Mouse (Mus musculus): ENCODE results near the gene Cdkal1.
A peak's percentile ranks its signal among the peaks of the same experiment; 100 is the strongest.

Gene Cdkal1

DNA sequence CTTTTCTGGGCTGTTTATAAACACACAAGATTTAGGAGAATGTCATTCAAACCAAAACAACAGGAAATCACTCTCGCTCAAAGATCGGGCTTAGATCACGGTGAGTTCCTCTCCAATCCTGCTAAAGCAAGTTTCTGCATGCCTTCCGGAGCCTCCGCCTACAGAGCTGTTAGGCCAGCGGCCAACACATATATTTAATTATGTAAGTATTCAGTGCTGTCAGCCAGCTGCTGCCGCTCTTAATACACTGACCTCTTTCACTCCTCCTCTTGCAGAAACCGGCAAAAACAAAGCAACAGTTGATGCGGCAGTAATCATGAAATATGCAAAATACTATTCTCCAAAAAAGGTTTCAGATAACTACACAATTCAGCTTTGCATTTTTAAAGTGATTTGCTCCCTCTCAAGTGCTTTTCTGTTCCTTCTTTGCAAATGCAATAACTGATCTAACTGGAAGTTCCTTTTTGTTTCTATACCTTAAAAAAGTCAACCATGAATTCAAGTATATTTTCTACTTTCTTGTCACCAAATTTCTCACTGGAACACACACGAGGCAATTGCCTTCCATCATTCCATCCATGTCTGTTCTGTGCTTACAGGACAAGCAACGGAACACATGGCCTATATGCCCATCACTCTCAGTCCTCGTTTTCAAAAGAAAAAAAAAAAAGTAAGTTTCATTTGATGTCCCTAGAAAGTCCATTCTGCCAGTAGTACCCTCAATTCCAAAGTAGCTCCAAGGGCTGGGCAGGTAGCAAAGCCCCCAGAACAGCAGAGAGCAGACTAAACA, 85.6 kb downstream of the Cdkal1 start:
- ATAC-seq (ENCODE audit: insufficient number of reproducible peaks, low FRiP score, low TSS enrichment) = no peak

DNA sequence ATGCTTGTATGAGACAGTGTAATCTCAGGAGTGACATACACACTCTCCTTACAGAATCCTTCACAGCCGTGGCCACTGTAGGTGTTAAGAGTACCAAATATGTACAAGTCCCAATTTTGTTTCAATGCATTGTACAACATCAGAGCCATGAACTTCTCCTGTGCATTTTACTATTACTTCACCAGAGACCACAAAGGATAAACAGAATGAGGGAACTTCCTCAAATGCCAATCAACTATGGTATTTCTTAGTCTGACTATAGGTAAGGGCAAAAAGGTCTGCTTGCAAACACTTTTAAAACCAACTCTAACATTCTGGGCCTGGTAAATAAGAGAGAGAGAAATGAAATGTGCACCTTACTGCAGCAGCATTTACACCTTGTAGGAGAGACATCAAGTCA, 87.4 kb downstream of the Cdkal1 start:
- no peak for ATAC-seq (ENCODE audit: insufficient number of reproducible peaks, low FRiP score, low TSS enrichment)

DNA sequence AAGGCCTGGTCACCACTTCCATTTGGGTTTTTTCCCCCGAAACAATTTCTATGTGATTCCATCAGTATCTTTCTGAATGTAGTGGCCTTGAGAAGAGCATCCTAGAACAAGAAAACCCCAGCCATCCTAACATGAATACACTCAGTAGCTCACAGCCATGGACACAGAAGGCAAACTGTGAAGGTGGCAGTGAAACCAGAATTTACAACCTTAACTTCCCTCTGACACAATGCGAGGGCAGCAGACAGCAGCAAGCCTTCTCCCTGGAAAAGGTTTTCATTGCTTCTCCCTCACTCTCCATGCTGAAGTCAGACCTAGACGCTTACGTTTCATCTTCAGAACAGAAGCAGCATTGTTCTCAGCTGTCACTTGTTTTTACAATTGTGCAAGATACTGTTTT, 87.9 kb downstream of the Cdkal1 start:
- ATAC-seq (ENCODE audit: insufficient number of reproducible peaks, low FRiP score, low TSS enrichment) = no peak

DNA sequence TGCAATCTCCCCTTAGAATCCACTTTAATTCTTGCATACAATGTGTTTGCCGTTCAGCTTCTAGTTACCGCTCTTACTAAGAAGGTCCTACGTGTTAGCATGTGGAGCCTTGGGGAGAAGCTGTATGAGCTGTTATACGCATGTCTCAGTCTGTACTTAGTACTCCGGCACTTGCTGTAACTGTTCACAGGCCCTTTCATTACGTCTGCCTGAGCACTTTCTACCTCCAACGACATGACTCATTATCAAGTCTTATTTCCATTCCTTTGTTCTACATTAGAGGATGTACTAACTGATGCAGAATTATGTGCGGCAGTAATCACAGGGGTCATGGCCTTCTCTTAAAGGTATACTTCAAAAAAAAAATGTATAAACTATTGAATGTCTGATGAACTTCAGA, 89.1 kb downstream of the Cdkal1 start:
- no peak for ATAC-seq (ENCODE audit: insufficient number of reproducible peaks, low FRiP score, low TSS enrichment)

DNA sequence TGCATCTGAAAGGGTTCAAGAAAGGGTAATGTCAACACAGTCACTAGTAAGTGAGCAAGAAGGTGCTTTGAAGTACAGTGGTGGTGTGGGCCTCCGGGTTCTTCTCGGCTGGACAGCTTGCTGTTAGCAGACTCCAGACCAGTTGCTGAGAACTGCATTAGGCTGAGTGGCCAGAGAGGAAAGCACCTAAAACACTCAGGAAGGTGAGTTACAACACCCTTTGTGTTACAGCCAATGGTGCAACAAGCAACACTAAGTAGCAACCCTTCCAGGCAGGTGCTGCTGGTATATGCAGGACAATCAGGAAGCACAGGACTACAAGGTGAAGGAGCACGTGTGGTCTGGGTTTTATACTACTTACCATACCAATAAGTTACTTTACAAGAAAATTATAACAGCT, 90.2 kb downstream of the Cdkal1 start:
- ATAC-seq (ENCODE audit: insufficient number of reproducible peaks, low FRiP score, low TSS enrichment) = no peak

DNA sequence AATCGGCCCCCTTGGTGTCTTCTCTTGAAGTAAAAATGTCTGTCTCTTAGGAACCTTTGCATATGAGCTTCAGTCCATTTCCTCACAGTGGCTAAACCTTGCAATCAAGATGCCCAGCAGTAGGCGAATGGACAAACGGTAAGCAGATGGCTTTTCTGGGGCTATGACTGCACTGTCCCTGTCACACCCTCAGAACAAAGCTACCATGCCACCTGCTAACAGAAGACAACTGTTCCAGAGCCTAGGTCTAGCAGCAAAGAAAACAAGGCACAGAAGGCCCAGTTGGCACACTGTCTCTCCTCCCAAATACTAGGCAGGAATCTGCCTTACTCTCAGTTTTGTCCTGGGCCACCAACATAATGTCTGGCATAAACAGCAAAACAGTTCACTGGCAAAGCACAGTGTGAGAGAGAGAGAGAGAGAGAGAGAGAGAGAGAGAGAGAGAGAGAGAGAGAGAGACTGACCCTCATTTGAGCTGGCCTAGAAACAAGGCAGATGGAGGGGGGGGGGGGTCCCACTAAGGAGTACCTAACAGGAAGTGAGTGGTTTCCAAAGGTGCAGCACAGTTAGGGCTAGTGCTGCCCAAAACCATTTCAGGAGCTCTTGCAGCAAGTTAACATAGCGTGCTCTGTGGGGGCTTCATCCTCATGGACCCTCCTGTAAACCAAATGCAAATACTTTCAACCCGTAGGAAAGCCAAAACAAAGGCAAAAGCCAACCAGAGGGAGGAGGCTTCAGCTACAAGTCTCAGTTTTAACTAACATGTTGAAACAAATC, 95.6 kb downstream of the Cdkal1 start:
- ATAC-seq (ENCODE audit: insufficient number of reproducible peaks, low FRiP score, low TSS enrichment) = peak; percentile 98

DNA sequence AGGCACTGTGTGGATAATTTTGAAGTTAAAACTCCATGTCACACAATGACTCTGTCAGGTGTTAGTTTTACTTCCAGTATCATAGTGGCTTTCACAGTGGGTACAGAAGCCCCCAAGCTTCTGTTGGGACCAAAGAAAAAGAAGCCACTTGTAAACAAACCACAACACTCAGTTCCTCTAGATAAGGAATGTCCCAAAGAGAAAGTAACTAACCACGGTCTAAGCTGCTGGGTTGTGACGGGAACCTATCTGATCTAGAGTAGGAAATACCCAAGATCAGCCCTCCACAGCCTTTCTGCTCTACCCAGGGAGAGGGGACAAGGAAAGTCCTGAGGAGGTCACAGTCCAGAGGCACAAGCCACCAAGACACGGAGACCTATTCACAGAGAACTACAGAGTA, 99.4 kb downstream of the Cdkal1 start:
- ATAC-seq (ENCODE audit: insufficient number of reproducible peaks, low FRiP score, low TSS enrichment) = no peak

DNA sequence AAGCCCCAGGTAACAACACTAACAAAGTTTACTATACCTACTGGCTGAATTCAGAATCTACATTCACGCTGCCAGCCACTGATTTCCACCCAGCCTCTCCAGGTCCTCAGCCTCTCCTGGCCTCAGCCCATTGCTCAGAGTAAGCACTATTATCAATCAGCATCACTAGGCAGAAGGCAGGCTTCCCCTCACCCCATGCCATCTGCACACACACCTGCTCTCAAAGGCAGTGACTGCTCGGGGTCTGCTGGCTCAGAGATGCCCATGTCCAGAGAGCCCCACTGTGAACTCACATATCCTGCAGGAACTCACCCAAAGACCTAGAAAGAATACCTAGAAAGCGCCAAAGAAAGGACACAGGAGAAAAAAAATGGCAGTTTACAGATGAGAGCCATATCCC, 102.2 kb downstream of the Cdkal1 start:
- ATAC-seq (ENCODE audit: insufficient number of reproducible peaks, low FRiP score, low TSS enrichment) = peak; percentile 96

DNA sequence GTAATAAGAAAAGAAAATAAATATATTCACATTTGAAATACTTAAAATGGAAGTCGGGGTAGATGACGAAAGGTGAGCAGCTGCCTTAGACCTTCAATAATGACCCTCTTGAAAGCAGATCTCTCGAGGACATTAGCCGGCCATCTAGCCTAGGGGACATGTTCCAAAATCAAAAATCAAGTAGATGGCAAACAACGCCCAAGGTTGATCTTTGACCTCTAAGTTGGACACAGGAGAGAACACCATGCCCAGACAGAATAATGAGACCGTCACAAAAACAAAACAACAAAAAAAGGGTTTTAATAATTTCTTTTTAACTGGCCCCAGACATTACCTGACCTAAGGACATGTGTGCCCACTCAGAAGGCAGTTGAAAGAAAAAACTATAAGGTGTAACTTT, 103.4 kb downstream of the Cdkal1 start:
- no peak for ATAC-seq (ENCODE audit: insufficient number of reproducible peaks, low FRiP score, low TSS enrichment)

DNA sequence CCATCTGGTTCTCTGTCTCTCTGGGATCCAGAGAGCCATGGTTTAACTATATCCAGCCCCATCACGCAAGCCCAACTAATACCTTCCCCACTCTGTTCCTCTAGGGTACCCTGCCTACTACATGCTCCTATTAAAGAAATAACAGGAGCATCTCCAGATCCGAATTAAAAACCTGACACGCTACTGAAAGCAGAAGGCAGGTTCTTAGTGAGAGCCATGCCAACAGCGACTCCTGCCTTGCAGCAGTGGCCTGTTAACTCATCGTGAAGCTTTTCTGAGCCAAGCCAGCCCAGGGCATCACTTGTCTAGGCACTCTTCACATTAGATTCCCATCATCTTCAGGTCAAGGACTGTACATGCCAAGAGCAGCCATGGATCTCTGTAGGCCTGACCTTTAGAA, 104.3 kb downstream of the Cdkal1 start:
- ATAC-seq (ENCODE audit: insufficient number of reproducible peaks, low FRiP score, low TSS enrichment) = no peak

DNA sequence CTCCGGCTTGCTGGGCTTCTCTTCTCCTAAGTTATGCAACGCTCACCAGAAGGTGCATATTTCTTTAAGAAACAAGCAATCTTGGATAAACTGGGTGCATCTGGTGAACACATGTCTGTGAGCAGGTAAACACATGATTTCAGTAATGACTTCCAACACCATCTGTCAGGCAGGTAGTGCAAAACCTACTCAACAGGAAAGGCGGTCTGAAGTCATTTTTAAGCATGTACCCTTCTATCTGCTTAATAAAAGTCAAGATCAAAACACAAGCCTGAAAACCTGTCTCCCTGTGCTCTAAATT, 108.2 kb downstream of the Cdkal1 start:
- no peak for ATAC-seq (ENCODE audit: insufficient number of reproducible peaks, low FRiP score, low TSS enrichment)

DNA sequence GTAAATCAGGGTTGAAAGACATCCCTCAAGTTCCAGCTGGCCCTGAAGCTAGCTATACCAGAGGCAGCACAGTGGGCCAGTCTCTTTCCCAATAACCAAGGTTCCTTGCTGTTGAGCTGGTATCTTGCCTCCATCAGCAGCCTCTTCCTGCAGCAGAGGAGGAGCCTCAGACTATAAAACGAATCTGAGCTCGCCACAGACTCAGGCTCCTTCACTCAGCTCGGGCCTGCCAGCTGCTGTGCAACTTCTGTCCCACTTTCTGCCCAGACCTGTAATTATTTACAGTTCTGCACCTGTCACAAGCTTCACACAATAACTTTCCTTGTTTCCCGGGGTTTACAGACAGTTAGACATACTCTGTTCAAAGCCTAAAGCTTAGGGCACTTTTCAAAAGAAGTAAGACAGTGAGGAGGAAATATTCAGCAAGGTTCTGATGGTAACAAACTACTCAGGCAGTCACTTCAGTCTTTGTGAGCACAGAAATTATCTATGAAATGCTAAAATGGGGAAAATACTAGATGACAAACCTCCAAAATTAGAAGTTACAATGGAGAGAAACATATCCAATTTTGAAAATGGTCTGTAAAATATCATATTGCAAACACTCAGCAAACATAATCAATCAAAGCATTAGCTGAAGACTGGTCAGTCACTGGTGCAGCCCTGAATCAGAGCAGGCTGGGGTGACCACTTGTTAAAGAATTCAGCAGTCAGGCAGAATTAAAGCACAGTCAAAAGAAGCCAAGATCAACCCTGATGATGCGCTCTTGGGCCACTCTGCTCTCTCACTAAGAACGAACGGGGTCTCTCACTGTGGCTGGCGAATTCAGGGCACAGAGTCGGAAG, 108.8 kb downstream of the Cdkal1 start:
- ATAC-seq (ENCODE audit: insufficient number of reproducible peaks, low FRiP score, low TSS enrichment) = no peak

DNA sequence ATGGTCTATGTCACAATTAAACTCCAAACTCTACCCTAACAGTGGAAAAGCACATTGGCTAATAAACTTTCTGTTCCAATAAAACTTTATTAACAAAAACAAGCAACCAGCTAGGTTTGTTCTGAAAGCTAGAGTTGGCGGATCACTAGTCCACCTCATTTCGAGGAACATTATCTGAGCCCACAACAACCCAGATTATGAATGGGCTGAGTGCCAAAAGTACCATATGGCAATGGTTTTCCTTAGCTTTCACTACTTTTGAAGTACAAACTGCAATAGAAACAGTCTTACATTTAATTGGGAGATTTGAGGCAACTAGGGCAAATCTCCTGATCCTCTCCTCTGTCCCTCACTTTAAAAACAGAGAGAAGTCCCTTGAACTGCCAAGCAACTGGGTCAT, 110.4 kb downstream of the Cdkal1 start:
- peak; percentile 42; the same call in 1 of the 2 replicates for ATAC-seq (ENCODE audit: insufficient number of reproducible peaks, low FRiP score, low TSS enrichment)

DNA sequence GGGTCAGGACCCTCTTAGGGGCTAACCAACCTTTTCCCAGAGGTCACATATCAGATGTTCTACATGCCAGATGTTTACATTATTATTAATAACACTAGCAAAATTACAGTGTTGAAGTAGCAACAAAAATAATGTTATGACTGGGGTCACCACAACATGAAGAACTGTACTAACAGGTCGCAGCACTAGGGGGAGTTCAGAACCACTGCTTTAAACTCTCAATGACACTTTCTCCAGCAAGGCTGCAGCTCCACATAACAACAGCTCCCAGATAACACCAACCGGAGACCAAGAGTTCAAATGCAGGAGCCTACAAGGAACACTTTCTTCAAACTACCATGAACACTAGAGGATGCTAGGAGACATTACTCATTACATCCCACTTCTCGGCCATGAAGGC, 111.3 kb downstream of the Cdkal1 start:
- no peak for ATAC-seq (ENCODE audit: insufficient number of reproducible peaks, low FRiP score, low TSS enrichment)

DNA sequence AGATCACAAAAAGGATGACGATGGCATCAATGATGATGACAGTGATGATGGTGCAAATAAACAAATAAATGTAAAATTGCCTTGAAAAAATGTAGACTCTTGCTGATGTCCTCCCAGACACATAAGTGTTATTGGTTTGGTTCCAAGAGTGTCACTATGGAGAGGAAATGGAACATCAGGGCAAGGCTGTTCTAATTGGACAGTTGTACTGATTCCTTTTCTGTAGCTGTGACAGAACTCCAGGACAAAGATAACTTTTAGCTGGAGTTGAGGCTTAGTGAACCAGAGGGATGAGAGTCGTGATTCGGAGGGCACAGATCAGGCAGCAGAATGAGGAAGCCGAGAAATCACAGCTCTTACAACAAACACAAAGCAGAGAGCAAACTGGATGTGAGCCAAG, 111.7 kb downstream of the Cdkal1 start:
- ATAC-seq (ENCODE audit: insufficient number of reproducible peaks, low FRiP score, low TSS enrichment) = no peak

DNA sequence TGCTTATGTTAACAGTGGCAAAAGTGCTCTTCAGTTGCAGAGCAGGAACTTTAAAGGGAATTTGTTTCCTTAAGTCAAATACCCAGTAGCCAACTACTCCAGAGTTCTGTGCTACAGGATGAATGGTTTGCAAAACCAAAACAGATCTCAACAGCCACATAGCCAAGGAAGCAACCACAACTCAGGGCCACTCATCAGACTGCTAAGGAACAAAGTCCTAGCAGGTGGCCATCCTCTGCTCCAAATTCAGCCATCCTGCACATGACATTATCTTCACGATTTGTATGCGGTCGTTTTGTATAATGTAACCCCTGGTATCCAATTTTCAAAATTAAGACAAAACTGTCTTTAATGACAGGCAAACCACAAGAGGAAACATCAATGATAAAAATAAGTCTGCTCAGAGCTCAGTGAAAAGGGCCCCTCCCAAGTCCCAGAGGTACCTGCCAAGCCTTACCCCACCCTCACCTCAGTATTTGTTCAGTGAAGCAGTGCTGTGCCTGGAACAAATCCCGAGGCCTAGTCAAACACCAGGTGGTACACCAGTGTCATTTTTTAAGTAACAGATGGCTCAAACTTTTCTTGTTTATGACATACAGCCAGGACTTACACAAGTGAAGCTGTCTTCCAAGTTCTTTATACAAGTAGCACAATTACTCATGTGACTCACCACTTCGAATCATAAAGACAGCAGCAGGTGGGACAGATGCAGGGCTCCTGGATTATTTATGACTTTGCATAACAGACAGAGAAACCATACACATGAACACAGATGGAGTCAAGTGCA, 117.6 kb downstream of the Cdkal1 start:
- ATAC-seq (ENCODE audit: insufficient number of reproducible peaks, low FRiP score, low TSS enrichment) = no peak

DNA sequence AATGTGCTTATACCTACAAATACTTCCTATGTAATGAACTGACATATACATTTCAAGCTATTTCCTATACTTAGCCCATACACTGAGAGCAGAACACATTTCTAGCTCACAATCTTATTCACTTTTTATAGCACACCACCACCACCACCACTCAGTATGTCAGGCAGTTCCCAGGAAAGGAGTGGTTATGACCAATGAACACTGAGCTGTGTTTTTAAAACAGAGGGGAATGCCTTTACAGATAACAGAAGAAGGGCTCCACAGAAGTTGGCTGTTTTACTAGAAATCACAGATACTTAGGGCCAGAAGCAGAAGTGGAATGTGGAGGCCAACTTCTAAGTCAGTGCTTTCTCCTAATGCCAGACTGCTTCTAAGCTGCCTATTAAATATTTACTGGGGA, 121.0 kb downstream of the Cdkal1 start:
- ATAC-seq (ENCODE audit: insufficient number of reproducible peaks, low FRiP score, low TSS enrichment) = no peak

DNA sequence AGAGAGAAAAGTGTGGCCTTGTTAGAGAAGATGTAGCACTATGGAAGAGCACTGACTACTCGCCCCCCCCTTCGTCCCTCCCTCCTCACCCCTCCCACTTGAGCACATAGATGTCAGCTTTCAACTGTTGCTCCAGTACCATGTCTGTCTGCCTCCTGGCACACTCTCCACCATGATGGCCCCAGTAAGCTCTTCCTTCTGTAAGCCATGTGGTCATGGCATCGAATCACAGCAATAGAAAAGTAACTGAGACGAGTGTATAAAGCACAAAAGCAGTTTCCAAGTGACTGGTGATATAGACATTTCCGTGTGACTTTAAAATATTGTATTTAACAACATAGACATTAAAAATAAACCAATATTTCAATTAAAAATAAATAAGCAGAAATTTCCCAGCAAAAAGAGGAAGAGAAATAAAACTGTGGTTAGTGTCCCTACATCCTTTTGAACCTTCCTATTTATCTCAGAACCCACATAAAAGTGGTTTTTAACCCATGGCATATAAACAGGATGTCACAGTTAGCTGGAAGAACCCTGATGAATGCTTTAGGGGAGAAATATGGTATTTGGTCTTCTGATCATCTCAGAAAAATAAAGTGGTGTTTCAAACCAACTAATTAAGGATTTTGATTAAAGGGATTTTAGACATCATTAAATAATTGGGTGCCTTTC, 129.2 kb downstream of the Cdkal1 start:
- ATAC-seq (ENCODE audit: insufficient number of reproducible peaks, low FRiP score, low TSS enrichment) = no peak

DNA sequence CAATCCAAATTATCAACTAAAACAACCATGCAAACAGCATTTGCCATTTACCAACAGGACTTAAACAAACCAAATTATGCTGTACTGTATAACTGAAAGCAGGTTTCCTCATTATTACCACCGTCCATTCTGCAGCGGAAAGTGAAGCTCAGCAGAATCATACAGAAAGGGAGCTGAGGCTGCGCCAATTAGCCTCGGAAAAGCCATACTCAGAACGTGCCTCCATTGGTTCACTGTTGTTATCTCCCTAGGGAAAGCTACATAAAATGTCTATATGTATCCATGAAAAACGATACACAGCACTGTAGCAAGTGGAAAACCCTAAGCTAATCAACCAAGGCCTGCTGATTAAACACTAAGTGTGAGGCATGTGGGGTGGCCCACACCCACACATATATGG, 130.6 kb downstream of the Cdkal1 start:
- ATAC-seq (ENCODE audit: insufficient number of reproducible peaks, low FRiP score, low TSS enrichment) = no peak

DNA sequence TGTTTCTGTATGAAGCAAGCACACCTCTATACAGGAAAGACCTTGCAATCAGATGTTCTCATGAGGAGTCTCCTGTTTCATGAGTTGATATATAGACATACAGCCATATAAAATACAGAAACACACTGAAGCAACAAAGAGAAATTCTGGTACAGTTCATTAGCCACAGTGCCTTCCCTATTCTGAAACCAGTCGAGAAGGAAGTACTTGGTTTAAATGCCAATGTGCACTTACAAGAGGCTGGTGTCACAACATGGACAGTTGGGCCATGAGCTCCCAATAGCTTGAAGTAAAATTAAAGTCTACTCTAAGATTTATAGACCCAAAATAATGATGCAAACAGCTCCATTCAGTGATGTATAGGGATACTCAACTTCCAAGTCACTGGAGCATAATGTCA, 132.3 kb downstream of the Cdkal1 start:
- no peak for ATAC-seq (ENCODE audit: insufficient number of reproducible peaks, low FRiP score, low TSS enrichment)

Measured in cerebellum, adult (tissue).